Mouse (Mus musculus): Measurements from ENCODE around the gene Gstcd. TPM values are rescaled to one million over a fixed set of nuclear protein-coding genes. Genes with fewer than 3 reads are reported as not detected.

Gstcd gene
- polyA plus RNA-seq, 1 experiment from 2014 or later: 6.7 TPM

Other genes starting within 250 kb of the Gstcd start
- 3.8 and 5.7 TPM in 2 replicates for gene Npnt, start 141.7 kb downstream of the Gstcd start, polyA plus RNA-seq (2015; fragmentation: Nextera tagmentation; extraction: Ambion mirVana)
- 21.3 and 22.7 TPM in 2 replicates for gene Ints12, start 193 bp downstream of the Gstcd start, polyA plus RNA-seq (2015; fragmentation: Nextera tagmentation; extraction: Ambion mirVana)
- 0.03 TPM in 1 of 2 replicates, not detected in the other for gene Arhgef38, start 142.9 kb upstream of the Gstcd start, polyA plus RNA-seq (2015; fragmentation: Nextera tagmentation; extraction: Ambion mirVana)
- 79.3 and 85.9 TPM in 2 replicates for gene Ppa2, start 218.1 kb upstream of the Gstcd start, polyA plus RNA-seq (2015; fragmentation: Nextera tagmentation; extraction: Ambion mirVana)